Mouse (Mus musculus) limb, embryonic 12.5 days (tissue): ENCODE data around the gene Adm2. TPM values are rescaled to one million over a fixed set of nuclear protein-coding genes. Genes with fewer than 3 reads are reported as not detected.

Experiments used
- microRNA-seq: library from miRNA; unstranded; fragments of <30 nt; microRNA quantifications from one replicate; pipeline ENCODE4, GENCODE M21; 2017
- polyA plus RNA-seq: library from polyadenylated mRNA; unstranded; fragments of >200 nt; fragmentation: Nextera tagmentation; extraction: Ambion mirVana; gene quantifications from 2 replicates; pipeline ENCODE4 v1.2.1, GENCODE M21; 2016

Adm2 gene
- polyA plus RNA-seq, 1 experiment from 2014 or later, result 0.16 TPM

Small RNA genes within 50 kb of the gene (microRNA-seq; reads per million reads assigned to microRNA genes)
- not detected for gene Mir6959

Other genes starting within 250 kb of the Adm2 start
- 48.6 and 48.7 TPM in 2 replicates for gene Trabd, start 247.6 kb upstream of the Adm2 start, polyA plus RNA-seq
- gene Selenoo, start 233.6 kb upstream of the Adm2 start, polyA plus RNA-seq, result 19.2 and 21.1 TPM in 2 replicates
- 22.7 and 24.8 TPM in 2 replicates for gene Tubgcp6, start 199.6 kb upstream of the Adm2 start, polyA plus RNA-seq
- gene Hdac10, start 194.0 kb upstream of the Adm2 start, polyA plus RNA-seq, result 15.0 and 15.2 TPM in 2 replicates
- 8.9 and 9.3 TPM in 2 replicates for gene Mapk12, start 182.0 kb upstream of the Adm2 start, polyA plus RNA-seq
- gene Mapk11, start 173.1 kb upstream of the Adm2 start, polyA plus RNA-seq, result 13.6 and 14.4 TPM in 2 replicates
- 157 and 170 TPM in 2 replicates for gene Plxnb2, start 141.9 kb upstream of the Adm2 start, polyA plus RNA-seq
- 30.1 and 31.2 TPM in 2 replicates for gene Dennd6b, start 126.2 kb upstream of the Adm2 start, polyA plus RNA-seq
- gene Ppp6r2, start 111.2 kb upstream of the Adm2 start, polyA plus RNA-seq, result 30.5 and 33.3 TPM in 2 replicates
- 57.2 and 73.4 TPM in 2 replicates for gene Sbf1, start 7.4 kb upstream of the Adm2 start, polyA plus RNA-seq
- not detected in 2 replicates for gene Miox, start 11.7 kb downstream of the Adm2 start, polyA plus RNA-seq
- gene Lmf2, start 32.9 kb downstream of the Adm2 start, polyA plus RNA-seq, result 43.3 and 47.4 TPM in 2 replicates
- 175 and 183 TPM in 2 replicates for gene Ncaph2, start 33.0 kb downstream of the Adm2 start, polyA plus RNA-seq
- 4.2 and 5.3 TPM in 2 replicates for gene Sco2, start 51.1 kb downstream of the Adm2 start, polyA plus RNA-seq
- 1.5 TPM in 2 replicates for gene Tymp, start 54.3 kb downstream of the Adm2 start, polyA plus RNA-seq
- 0.33 and 0.48 TPM in 2 replicates for gene Odf3b, start 56.6 kb downstream of the Adm2 start, polyA plus RNA-seq
- gene Klhdc7b, start 62.2 kb downstream of the Adm2 start, polyA plus RNA-seq, result 0.05 TPM in 1 of 2 replicates, not detected in the other
- gene Syce3, start 87.8 kb downstream of the Adm2 start, polyA plus RNA-seq, result not detected in 2 replicates
- 0.25 and 0.74 TPM in 2 replicates for gene Cpt1b, start 103.1 kb downstream of the Adm2 start, polyA plus RNA-seq
- 3.6 and 3.8 TPM in 2 replicates for gene C730034F03Rik, start 106.9 kb downstream of the Adm2 start, polyA plus RNA-seq
- gene Gm44502, start 107.0 kb downstream of the Adm2 start, polyA plus RNA-seq, result not detected in 2 replicates
- 59.2 and 61.8 TPM in 2 replicates for gene Chkb, start 107.2 kb downstream of the Adm2 start, polyA plus RNA-seq
- 2.0 and 2.1 TPM in 2 replicates for gene Mapk8ip2, start 131.2 kb downstream of the Adm2 start, polyA plus RNA-seq
- gene Arsa, start 154.7 kb downstream of the Adm2 start, polyA plus RNA-seq, result 15.2 and 15.6 TPM in 2 replicates
- gene Shank3, start 176.9 kb downstream of the Adm2 start, polyA plus RNA-seq, result 2.4 and 3.2 TPM in 2 replicates
- gene Acr, start 245.6 kb downstream of the Adm2 start, polyA plus RNA-seq, result 0.28 TPM in 1 of 2 replicates, not detected in the other